Mouse (Mus musculus) heart, embryonic 12.5 days (tissue): ENCODE data around the gene Ube2q1. TPM values are rescaled to one million over a fixed set of nuclear protein-coding genes. Genes with fewer than 3 reads are reported as not detected.
A peak's percentile ranks its signal among the peaks of the same experiment; 100 is the strongest.

Experiments used
- ATAC-seq: fragments of 200-750 bp; cut with Nextera tagmentation; 2 replicates; pipeline ENCODE4 v1.8.0; 2017; ENCODE audit warnings: moderate TSS enrichment, moderate library complexity; ENCODE audit not compliant: insufficient number of reproducible peaks, low FRiP score
- H3K27ac ChIP-seq: fragments of 300-500 bp; sonication (generic); 2 replicates; pipeline ENCODE4 v1.5.1; 2016; ENCODE audit warnings: mild to moderate bottlenecking, moderate library complexity; ENCODE audit not compliant: poor library complexity, severe bottlenecking
- H3K27me3 ChIP-seq: fragments of 300-500 bp; sonication (generic); replicated peaks from 2 replicates; pipeline ENCODE4 v1.6.1; 2016; ENCODE audit warnings: mild to moderate bottlenecking, moderate library complexity
- H3K36me3 ChIP-seq: fragments of 300-500 bp; sonication (generic); 2 replicates; pipeline ENCODE4 v1.6.1; 2016; ENCODE audit warnings: mild to moderate bottlenecking, moderate library complexity
- H3K4me1 ChIP-seq: fragments of 300-500 bp; sonication (generic); replicated peaks from 2 replicates; pipeline ENCODE4 v1.6.1; 2016; ENCODE audit warnings: mild to moderate bottlenecking
- H3K4me2 ChIP-seq: fragments of 300-500 bp; sonication (generic); 2 replicates; pipeline ENCODE4 v1.6.1; 2016; ENCODE audit warnings: mild to moderate bottlenecking, moderate library complexity
- H3K4me3 ChIP-seq: fragments of 300-500 bp; sonication (generic); 2 replicates; pipeline ENCODE4 v1.5.1; 2016; ENCODE audit warnings: mild to moderate bottlenecking
- H3K9ac ChIP-seq: fragments of 300-500 bp; sonication (generic); 2 replicates; pipeline ENCODE4 v1.6.1; 2016; ENCODE audit warnings: mild to moderate bottlenecking, moderate library complexity
- H3K9me3 ChIP-seq: fragments of 300-500 bp; sonication (generic); replicated peaks from 2 replicates; pipeline ENCODE4 v1.6.1; 2016; ENCODE audit warnings: mild to moderate bottlenecking, moderate library complexity
- WGBS: fragments of 180-500 bp; shearing (Covaris S2); methylation state at CpG from one replicate; pipeline ENCODE4 v1.1.7; 2016; 5-methylcytosine and 5-hydroxymethylcytosine counted together
- polyA plus RNA-seq: library from polyadenylated mRNA; unstranded; fragments of >200 nt; fragmentation: Nextera tagmentation; extraction: Ambion mirVana; gene quantifications from 2 replicates; pipeline ENCODE4 v1.2.1, GENCODE M21; 2016

Gene Ube2q1
- polyA plus RNA-seq, 1 experiment from 2014 or later: 13.4 TPM

DNA sequence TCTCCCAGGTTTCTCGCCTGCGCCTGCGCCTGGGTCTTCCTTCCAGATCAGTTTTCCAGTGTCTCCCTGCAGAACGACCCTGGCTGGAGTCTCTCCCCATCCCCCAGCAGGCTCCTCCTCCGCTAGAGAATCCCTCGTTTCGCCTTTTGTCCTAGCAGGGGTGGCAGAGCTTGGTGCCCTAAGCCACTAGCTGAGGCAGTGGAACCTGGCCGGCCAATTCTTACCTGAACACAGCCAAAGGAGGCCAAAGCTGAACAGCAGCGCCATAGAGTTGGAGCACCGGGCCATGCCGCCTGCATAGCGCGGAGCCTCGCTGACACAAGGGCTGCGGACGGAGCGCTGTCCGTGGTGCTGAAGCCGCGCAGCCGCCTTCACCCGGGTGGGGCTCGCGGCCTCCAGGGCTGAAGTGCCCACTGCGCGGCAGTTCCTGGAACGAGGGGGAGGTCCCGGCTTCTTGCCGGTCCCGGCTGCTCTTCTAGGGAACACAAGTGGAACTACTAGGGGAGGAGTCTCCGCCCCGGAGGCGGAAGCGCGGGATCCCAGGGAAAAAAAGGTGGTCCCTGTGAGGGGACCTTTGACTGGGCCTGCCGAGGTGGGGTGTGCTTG is 9.2 kb upstream of the Ube2q1 start, which contains the start of gene Chrnb2:
Gene Chrnb2 (minus strand): TSS at position 514 of the 606 bp plus-strand sequence.
- Histone ChIP-seq H3K27ac (no peak within 1 kb of the TSS), H3K4me1 (0 out of 2 replicates have a peak, but pooled peaks cover 2% of the 10 kb centered on the region), H3K27me3 (peaks cover 50% of the 10 kb centered on the region), H3K9me3 (no peaks in the 10 kb centered on the region), H3K4me2 (peak within 1 kb of the TSS; percentile 49), H3K36me3 (no peaks in the 10 kb centered on the region), H3K4me3 (0 out of 2 replicates have a peak within 1 kb of the TSS, but pooled peaks have one; percentile 4), H3K9ac (no peak within 1 kb of the TSS)
- ATAC-seq: peak; percentile 73
- WGBS: 1% methylated on average over 36 of the region's 36 CpGs

DNA sequence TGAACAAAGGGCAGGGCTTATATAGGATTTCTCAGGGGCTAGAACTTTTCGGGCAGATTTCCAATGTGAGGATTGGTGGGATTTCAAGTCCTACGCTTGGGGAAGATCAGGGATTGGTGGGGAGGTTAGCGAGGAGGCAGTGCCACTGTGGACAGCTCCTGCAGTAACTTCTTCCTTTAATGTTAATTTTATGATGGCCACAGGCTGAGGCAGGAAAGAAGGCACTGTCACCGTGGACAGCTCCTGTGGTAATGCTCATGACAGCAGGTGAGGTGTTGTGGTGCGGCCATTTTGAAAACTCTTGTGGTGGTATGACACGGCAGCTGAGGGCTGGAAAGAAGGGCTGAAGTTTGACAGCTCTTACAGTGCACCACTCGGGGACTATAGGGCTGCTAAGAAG is 3.8 kb upstream of the Ube2q1 start:
- Histone ChIP-seq H3K4me3 (no peak overlapping the region), H3K36me3 (0 out of 2 replicates have a peak, but pooled peaks cover 2% of the 10 kb centered on the region), H3K4me1 (peaks cover 10% of the 10 kb centered on the region), H3K9me3 (no peaks in the 10 kb centered on the region), H3K27ac (no peak overlapping the region), H3K9ac (no peak overlapping the region), H3K27me3 (peaks cover 17% of the 10 kb centered on the region; the same call in 1 of the 2 replicates), H3K4me2 (no peak overlapping the region)
- WGBS: 67% methylated on average over 7 of the region's 7 CpGs
- no peak for ATAC-seq

DNA sequence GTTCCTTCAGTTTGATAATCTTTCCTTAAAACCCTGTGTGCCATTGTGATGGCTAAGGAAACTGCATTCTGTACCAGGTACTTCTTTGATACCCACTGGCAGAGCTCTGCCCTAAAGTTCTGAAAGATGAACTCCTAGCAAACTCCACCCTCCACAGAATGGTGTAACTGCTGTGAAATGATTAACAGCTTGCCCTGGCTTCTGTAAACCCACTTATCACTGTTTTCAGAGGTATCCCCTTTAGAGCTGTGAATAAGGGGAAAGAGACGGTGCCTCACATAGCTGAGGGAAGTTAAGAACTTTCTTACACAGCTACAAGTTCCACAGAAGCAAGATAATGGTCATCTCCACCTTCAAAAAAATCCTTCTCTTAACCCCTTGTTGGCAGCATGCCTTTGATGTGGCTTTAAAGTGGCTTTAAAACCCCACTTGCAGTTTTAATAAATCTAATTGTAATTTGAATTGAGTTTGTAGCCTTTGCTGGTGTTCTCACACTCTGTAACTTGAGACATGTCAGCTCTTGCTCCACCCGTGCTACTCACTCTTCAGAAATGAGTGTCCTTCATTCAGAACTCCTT is 2.9 kb upstream of the Ube2q1 start:
- H3K9me3 ChIP-seq: no peaks in the 10 kb centered on the region
- 43% methylated on average over 2 of the region's 2 CpGs for WGBS
- 0 out of 2 replicates have a peak, but pooled peaks cover 2% of the 10 kb centered on the region for H3K36me3 ChIP-seq
- H3K4me1 ChIP-seq: peaks cover 19% of the 10 kb centered on the region
- no peak for ATAC-seq
- no peak overlapping the region for H3K9ac ChIP-seq
- H3K4me2 ChIP-seq: no peak overlapping the region
- H3K27me3 ChIP-seq: peaks cover 8% of the 10 kb centered on the region; the same call in 1 of the 2 replicates
- H3K4me3 ChIP-seq: no peak overlapping the region
- H3K27ac ChIP-seq: no peak overlapping the region

GRCm38 (mm10) chr3:89772588-89772967 is 838 bp upstream of the Ube2q1 start:
- peak; percentile 59 for ATAC-seq
- H3K27me3 ChIP-seq: no peaks in the 10 kb centered on the region
- peaks cover 26% of the 10 kb centered on the region for H3K4me1 ChIP-seq
- 4% methylated on average over 17 of the region's 17 CpGs for WGBS
- H3K9me3 ChIP-seq: no peaks in the 10 kb centered on the region
- H3K4me2 ChIP-seq: peak overlapping the region; percentile 81
- peak overlapping the region; percentile 99 for H3K9ac ChIP-seq
- H3K4me3 ChIP-seq: peak overlapping the region; percentile 99
- H3K27ac ChIP-seq: peak overlapping the region; percentile 99
- peaks cover 19% of the 10 kb centered on the region for H3K36me3 ChIP-seq

GRCm38 (mm10) chr3:89773740-89774211 is 360 bp downstream of the Ube2q1 start:
- peak overlapping the region; percentile 99 for H3K9ac ChIP-seq
- ATAC-seq: peak; percentile 63
- peaks cover 29% of the 10 kb centered on the region for H3K36me3 ChIP-seq
- peak overlapping the region; percentile 99 for H3K27ac ChIP-seq
- H3K27me3 ChIP-seq: no peaks in the 10 kb centered on the region
- peak overlapping the region; percentile 81 for H3K4me2 ChIP-seq
- WGBS: 0% methylated on average over 25 of the region's 37 CpGs
- peak overlapping the region; percentile 99 for H3K4me3 ChIP-seq
- no peaks in the 10 kb centered on the region for H3K9me3 ChIP-seq
- peaks cover 26% of the 10 kb centered on the region for H3K4me1 ChIP-seq

DNA sequence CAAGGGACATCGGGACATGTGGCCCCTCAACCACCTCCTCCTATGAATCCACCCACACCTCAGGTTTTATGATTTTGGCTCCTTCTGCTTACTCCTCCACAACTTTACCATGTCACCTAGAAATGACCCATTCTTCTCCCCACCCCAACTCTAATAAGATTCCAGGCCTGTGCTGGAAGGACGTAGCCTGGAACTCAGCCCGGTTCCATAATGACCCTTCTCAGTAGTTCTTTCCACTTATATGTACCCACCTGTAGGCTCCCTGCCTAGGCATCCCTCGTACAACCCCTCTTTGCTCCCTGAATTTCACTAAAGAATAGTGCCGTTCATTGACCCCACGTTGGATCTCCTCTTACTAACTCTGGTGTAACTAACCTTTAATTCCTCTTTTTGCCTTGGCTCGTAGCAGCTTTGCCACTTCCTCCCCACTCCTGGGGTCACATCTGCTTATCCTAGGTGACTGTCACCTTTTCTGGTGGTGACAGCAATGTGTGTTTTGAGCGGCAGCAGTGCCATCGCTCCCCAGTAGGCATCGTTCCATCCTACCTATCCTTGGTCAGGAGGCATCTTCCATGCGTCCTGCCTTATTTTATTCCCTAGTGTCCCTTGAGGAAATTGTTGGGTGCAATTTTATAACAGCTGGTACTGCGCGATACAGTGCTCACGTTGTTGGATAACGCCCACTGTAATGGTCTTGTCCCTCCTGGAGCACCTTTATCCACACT is 982 bp downstream of the Ube2q1 start:
- WGBS: 37% methylated on average over 15 of the region's 15 CpGs
- Histone ChIP-seq H3K36me3 (peaks cover 36% of the 10 kb centered on the region), H3K4me3 (peak overlapping the region; percentile 99), H3K27ac (peak overlapping the region; percentile 99), H3K27me3 (no peaks in the 10 kb centered on the region), H3K4me2 (peak overlapping the region; percentile 81), H3K9ac (peak overlapping the region; percentile 99), H3K4me1 (peaks cover 26% of the 10 kb centered on the region), H3K9me3 (no peaks in the 10 kb centered on the region)
- ATAC-seq: no peak

DNA sequence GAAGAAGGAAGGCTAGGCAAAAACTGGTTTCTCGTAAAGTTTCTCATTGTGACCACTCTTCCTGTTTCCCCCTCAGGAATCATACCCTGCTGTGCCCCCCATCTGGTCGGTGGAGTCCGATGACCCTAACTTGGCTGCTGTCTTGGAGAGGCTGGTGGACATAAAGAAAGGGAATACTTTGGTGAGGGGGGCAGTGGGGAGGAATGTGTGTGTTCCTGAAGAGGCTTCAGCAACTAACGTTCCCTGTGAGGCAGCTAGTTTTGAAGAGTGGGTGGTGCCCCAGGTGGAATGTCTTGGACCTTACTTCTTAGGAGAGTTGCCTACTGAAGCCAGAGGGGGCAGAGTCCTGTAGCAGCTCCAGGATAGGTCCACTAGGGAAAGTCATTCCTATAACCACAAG is 2.6 kb downstream of the Ube2q1 start:
- H3K27ac ChIP-seq: no peak overlapping the region
- WGBS: 84% methylated on average over 4 of the region's 4 CpGs
- H3K27me3 ChIP-seq: no peaks in the 10 kb centered on the region
- ATAC-seq: no peak
- H3K9ac ChIP-seq: no peak overlapping the region
- no peak overlapping the region for H3K4me2 ChIP-seq
- H3K4me1 ChIP-seq: peaks cover 26% of the 10 kb centered on the region
- H3K9me3 ChIP-seq: no peaks in the 10 kb centered on the region
- peaks cover 49% of the 10 kb centered on the region for H3K36me3 ChIP-seq
- H3K4me3 ChIP-seq: no peak overlapping the region

GRCm38 (mm10) chr3:89780102-89780501 is 6.7 kb downstream of the Ube2q1 start:
- ATAC-seq: no peak
- WGBS: 76% methylated on average over 4 of the region's 4 CpGs
- H3K4me3 ChIP-seq: no peak overlapping the region
- no peaks in the 10 kb centered on the region for H3K9me3 ChIP-seq
- no peaks in the 10 kb centered on the region for H3K27me3 ChIP-seq
- peaks cover 77% of the 10 kb centered on the region for H3K36me3 ChIP-seq
- H3K4me1 ChIP-seq: peaks cover 11% of the 10 kb centered on the region
- H3K4me2 ChIP-seq: no peak overlapping the region
- no peak overlapping the region for H3K27ac ChIP-seq
- no peak overlapping the region for H3K9ac ChIP-seq

DNA sequence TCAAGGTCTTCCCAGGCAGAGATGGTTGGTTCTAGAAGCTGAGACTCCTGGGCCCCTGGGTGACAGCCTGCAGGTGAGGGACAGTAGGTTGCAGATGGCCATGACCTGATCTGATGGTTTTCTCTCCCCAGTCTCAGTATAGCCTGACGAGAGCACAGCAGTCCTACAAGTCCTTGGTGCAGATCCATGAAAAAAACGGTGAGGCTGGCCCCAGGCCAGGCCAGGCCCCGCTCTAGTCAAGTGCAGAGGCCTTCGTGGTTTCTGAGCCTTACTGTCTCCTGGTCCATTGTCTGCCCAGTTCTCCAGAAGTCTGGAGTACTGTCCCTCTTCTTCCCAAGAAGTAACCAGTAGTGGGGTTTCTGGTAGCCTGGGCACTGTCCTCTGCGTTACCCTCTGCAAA is 8.2 kb downstream of the Ube2q1 start:
- Histone ChIP-seq H3K4me3 (no peak overlapping the region), H3K27ac (no peak overlapping the region), H3K27me3 (no peaks in the 10 kb centered on the region), H3K4me2 (no peak overlapping the region), H3K36me3 (peaks cover 68% of the 10 kb centered on the region), H3K4me1 (peaks cover 2% of the 10 kb centered on the region; the same call in 1 of the 2 replicates), H3K9ac (no peak overlapping the region), H3K9me3 (no peaks in the 10 kb centered on the region)
- WGBS: 77% methylated on average over 5 of the region's 5 CpGs
- no peak for ATAC-seq

DNA sequence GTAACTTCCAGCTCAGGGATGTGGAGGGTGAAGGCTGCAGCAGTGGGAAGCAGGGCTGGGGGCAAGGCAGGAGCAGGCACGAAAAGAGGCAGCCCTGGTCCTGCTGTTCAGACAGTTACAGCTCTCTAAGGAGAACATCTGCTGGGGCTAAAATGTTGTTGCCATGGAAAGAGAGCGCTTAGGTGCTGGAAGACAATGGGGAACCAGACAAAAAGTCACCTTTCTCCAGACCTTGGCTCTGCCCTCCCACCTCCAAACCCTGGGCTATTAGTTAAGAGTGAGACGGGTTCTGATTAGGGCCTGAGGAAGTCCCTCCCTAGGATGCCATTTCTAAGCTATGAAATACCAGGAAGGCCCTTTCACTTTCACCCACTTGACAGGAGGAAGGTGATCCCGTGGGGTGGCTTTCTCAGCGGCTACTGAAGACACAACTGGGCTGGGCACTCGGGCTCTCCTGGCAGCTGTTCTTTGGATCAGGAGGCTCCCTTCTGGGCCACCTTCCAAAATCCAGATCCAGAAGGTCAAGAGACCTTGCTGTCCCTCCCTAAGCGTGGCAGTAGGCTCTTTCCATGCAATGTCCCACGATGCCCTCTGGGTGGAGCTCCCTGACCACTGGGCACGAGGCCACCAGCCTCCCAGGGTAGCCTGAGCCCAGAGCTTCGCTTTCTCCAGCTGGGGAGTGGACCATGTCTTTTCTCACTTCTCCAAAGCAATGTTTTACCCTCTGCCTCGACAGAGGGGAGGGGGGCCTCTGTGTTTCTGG is 11.8 kb downstream of the Ube2q1 start:
- H3K4me2 ChIP-seq: peak overlapping the region; percentile 44
- H3K9ac ChIP-seq: no peak overlapping the region
- H3K36me3 ChIP-seq: peaks cover 35% of the 10 kb centered on the region
- H3K27me3 ChIP-seq: no peaks in the 10 kb centered on the region; the same call in 1 of the 2 replicates
- peak; percentile 66 for ATAC-seq
- H3K27ac ChIP-seq: no peak overlapping the region
- H3K9me3 ChIP-seq: no peaks in the 10 kb centered on the region
- peaks cover 2% of the 10 kb centered on the region; the same call in 1 of the 2 replicates for H3K4me1 ChIP-seq
- WGBS: 18% methylated on average over 11 of the region's 11 CpGs
- H3K4me3 ChIP-seq: no peak overlapping the region
